Mouse (Mus musculus) CH12.LX (cell line): ENCODE data around the gene Ercc6. TPM values are rescaled to one million over a fixed set of nuclear protein-coding genes. Genes with fewer than 3 reads are reported as not detected.

Source experiments
- DNase-seq: peaks from one replicate; pipeline ENCODE4 v3.0.0-alpha.2; 2013; ENCODE audit errors: extremely low read depth
- H3K27ac ChIP-seq: 2 replicates; pipeline ENCODE4 v1.5.1; 2012; ENCODE audit warnings: low read depth, mild to moderate bottlenecking, control low read depth, moderate library complexity; ENCODE audit not compliant: insufficient read depth
- H3K27me3 ChIP-seq: replicated peaks from 2 replicates; pipeline ENCODE3; 2012; ENCODE audit warnings: inconsistent platforms
- H3K36me3 ChIP-seq, 2 experiments: replicated peaks in 1 of 2; 2 replicates each; pipeline versions ENCODE3 to v1.6.1; 2012; ENCODE audit warnings: inconsistent platforms in 1 of 2, low read length in 1 of 2, mild to moderate bottlenecking in 1 of 2, mixed read lengths in 1 of 2, moderate library complexity in 1 of 2; ENCODE audit not compliant: control insufficient read depth in 1 of 2, insufficient read depth in 1 of 2
- H3K4me1 ChIP-seq, 2 experiments: 2 replicates each; pipeline ENCODE4 v1.6.1; 2012; ENCODE audit warnings: inconsistent platforms in 1 of 2, moderate library complexity in 1 of 2; ENCODE audit not compliant: insufficient read depth in 2 of 2, control insufficient read depth in 1 of 2
- H3K4me2 ChIP-seq: 2 replicates; pipeline ENCODE4 v1.6.1; 2012; ENCODE audit warnings: low read depth, mild to moderate bottlenecking, control low read depth; ENCODE audit not compliant: poor library complexity, insufficient read depth, severe bottlenecking
- H3K4me3 ChIP-seq, 3 experiments: fragments of 150-350 bp in 1 of 3; sonication (generic) in 1 of 3; replicated peaks in 1 of 3; 2 replicates each; pipeline versions ENCODE3 to v1.5.1; 2011 to 2012; ENCODE audit warnings: low read depth in 2 of 3, low read length in 2 of 3, mild to moderate bottlenecking in 2 of 3, moderate library complexity in 2 of 3, control low read depth in 1 of 3, improper control_type of control experiment in 1 of 3, inconsistent platforms in 1 of 3, mixed read lengths in 1 of 3; ENCODE audit not compliant: poor library complexity in 1 of 3
- H3K79me2 ChIP-seq: replicated peaks from 2 replicates; pipeline ENCODE4 v1.6.1; 2012; ENCODE audit warnings: mild to moderate bottlenecking, moderate library complexity; ENCODE audit not compliant: control insufficient read depth, poor library complexity, insufficient read depth, severe bottlenecking; ENCODE audit errors: extremely low read depth
- H3K9ac ChIP-seq: 2 replicates; pipeline ENCODE4 v1.6.1; 2012; ENCODE audit warnings: low read depth, mild to moderate bottlenecking, control low read depth, moderate library complexity; ENCODE audit not compliant: insufficient read depth
- H3K9me3 ChIP-seq: replicated peaks from 2 replicates; pipeline ENCODE3; 2012; ENCODE audit warnings: low read length, inconsistent platforms, mixed read lengths
- CHD2 ChIP-seq: IDR thresholded peaks from 2 replicates; pipeline ENCODE4 v1.6.1; 2011; ENCODE audit warnings: low read length, improper control_type of control experiment
- CTCF ChIP-seq, 2 experiments: IDR thresholded peaks in 1 of 2; conservative IDR thresholded peaks in 1 of 2; 2 replicates each; pipeline ENCODE4 v1.5.1; 2011 to 2012; ENCODE audit warnings: low read depth in 2 of 2, low read length in 2 of 2, improper control_type of control experiment in 1 of 2, inconsistent platforms in 1 of 2, mild to moderate bottlenecking in 1 of 2, moderate library complexity in 1 of 2
- EP300 ChIP-seq: IDR thresholded peaks from 2 replicates; pipeline ENCODE4 v1.6.1; 2011; ENCODE audit warnings: low read length, improper control_type of control experiment
- GABPA ChIP-seq: IDR thresholded peaks from 2 replicates; pipeline ENCODE4 v1.6.1; 2012; ENCODE audit warnings: low read depth, low read length, improper control_type of control experiment, inconsistent platforms; ENCODE audit not compliant: insufficient replicate concordance
- JUN ChIP-seq: IDR thresholded peaks from 2 replicates; pipeline ENCODE4 v1.6.1; 2011; ENCODE audit warnings: low read depth, mild to moderate bottlenecking, low read length, improper control_type of control experiment, moderate library complexity; ENCODE audit not compliant: insufficient read depth
- JUND ChIP-seq: conservative IDR thresholded peaks from 2 replicates; pipeline ENCODE4 v1.6.1; 2011; ENCODE audit warnings: low read depth, low read length, improper control_type of control experiment
- MAFK ChIP-seq: IDR thresholded peaks from 2 replicates; pipeline ENCODE4 v1.6.1; 2011; ENCODE audit warnings: low read length, improper control_type of control experiment; ENCODE audit not compliant: insufficient replicate concordance
- MAZ ChIP-seq: IDR thresholded peaks from 2 replicates; pipeline ENCODE4 v1.6.1; 2012; ENCODE audit warnings: low read depth, mild to moderate bottlenecking, inconsistent platforms, low read length, improper control_type of control experiment, moderate library complexity
- NELFE ChIP-seq: IDR thresholded peaks from 2 replicates; pipeline ENCODE4 v1.6.1; 2011; ENCODE audit warnings: low read depth, low read length, improper control_type of control experiment
- PAX5 ChIP-seq: IDR thresholded peaks from 2 replicates; pipeline ENCODE4 v1.6.1; 2012; ENCODE audit warnings: low read length, inconsistent platforms, mixed read lengths
- POLR2A ChIP-seq: IDR thresholded peaks from 2 replicates; pipeline ENCODE4 v1.6.1; 2011; ENCODE audit warnings: low read depth, mild to moderate bottlenecking, improper control_type of control experiment, low read length
- SMC3 ChIP-seq: IDR thresholded peaks from 2 replicates; pipeline ENCODE4 v1.6.1; 2011; ENCODE audit warnings: low read depth, low read length, improper control_type of control experiment
- TCF12 ChIP-seq: IDR thresholded peaks from 2 replicates; pipeline ENCODE4 v1.6.1; 2014; ENCODE audit warnings: low read depth, mild to moderate bottlenecking, inconsistent platforms, low read length, improper control_type of control experiment
- UBTF ChIP-seq: IDR thresholded peaks from 2 replicates; pipeline ENCODE4 v1.6.1; 2012; ENCODE audit warnings: low read depth, mild to moderate bottlenecking, inconsistent platforms, low read length, improper control_type of control experiment, moderate library complexity
- USF1 ChIP-seq: IDR thresholded peaks from 2 replicates; pipeline ENCODE4 v1.6.1; 2014; ENCODE audit warnings: low read depth, mild to moderate bottlenecking, inconsistent platforms, low read length, improper control_type of control experiment
- ZC3H11A ChIP-seq: IDR thresholded peaks from 2 replicates; pipeline ENCODE4 v1.6.1; 2012; ENCODE audit warnings: low read depth, mild to moderate bottlenecking, inconsistent platforms, low read length, improper control_type of control experiment
- ZMIZ1 ChIP-seq: IDR thresholded peaks from 2 replicates; pipeline ENCODE4 v1.6.1; 2012; ENCODE audit warnings: low read depth, mild to moderate bottlenecking, inconsistent platforms, low read length, improper control_type of control experiment
- dilution Hi-C: fragments of 300-500 bp; cut with MboI; formaldehyde crosslinking; loops from 2 replicates; pipeline ENCODE4 v1.14.3; 2020; ENCODE audit warnings: low sequenced_read_pairs; ENCODE audit not compliant: extremely low pct_unique_long_range_greater_than_20kb, extremely low pct_ligation_motif_present
- in situ Hi-C: fragments of 300-500 bp; cut with MboI; formaldehyde crosslinking; loops from 3 replicates; pipeline ENCODE4 v1.14.3; 2019; ENCODE audit warnings: low sequenced_read_pairs, low pct_ligation_motif_present, low pct_unique_long_range_greater_than_20kb, mixed read lengths
- polyA plus RNA-seq: library from polyadenylated mRNA; unstranded; fragments of >175 nt; gene quantifications from 2 replicates; pipeline ENCODE4 v1.2.1, GENCODE M21; 2012; ENCODE audit warnings: low read depth; ENCODE audit not compliant: insufficient read length
- total RNA-seq, 2 experiments: library from RNA; depleted of rRNA; stranded (reverse); fragments of 300-350 nt in 1 of 2; fragments of >200 nt in 1 of 2; gene quantifications; 2 replicates each; pipeline ENCODE4 v1.2.3; 2012 to 2014

Gene Ercc6
- total and polyA plus RNA-seq, 3 experiments = 10.7 to 16.7 (median 15.3) TPM

GRCm38 (mm10) chr14:32546676-32547075 is 33.4 kb downstream of the Ercc6 start:
- Histone ChIP-seq H3K4me2 (no peak overlapping the region), H3K36me3 (peaks cover 22 to 79% of the 10 kb centered on the region in 2 experiments), H3K4me1 (no peaks in the 10 kb centered on the region), H3K9me3 (no peaks in the 10 kb centered on the region), H3K9ac (no peak overlapping the region), H3K27ac (no peak overlapping the region), H3K27me3 (no peaks in the 10 kb centered on the region), H3K79me2 (no peaks in the 10 kb centered on the region)
- dilution Hi-C loops (no loop called here), in situ Hi-C loops (no loop called here)
- DNase-seq = no peak
- TF ChIP-seq POLR2A = no peak
- TF ChIP-seq, all 38 proteins: peak for 0
- H3K4me3 ChIP-seq = no peak overlapping the region

GRCm38 (mm10) chr14:32551854-32552253 is 38.5 kb downstream of the Ercc6 start:
- in situ Hi-C loops = no loop called here
- no peak overlapping the region for H3K9ac ChIP-seq

DNA sequence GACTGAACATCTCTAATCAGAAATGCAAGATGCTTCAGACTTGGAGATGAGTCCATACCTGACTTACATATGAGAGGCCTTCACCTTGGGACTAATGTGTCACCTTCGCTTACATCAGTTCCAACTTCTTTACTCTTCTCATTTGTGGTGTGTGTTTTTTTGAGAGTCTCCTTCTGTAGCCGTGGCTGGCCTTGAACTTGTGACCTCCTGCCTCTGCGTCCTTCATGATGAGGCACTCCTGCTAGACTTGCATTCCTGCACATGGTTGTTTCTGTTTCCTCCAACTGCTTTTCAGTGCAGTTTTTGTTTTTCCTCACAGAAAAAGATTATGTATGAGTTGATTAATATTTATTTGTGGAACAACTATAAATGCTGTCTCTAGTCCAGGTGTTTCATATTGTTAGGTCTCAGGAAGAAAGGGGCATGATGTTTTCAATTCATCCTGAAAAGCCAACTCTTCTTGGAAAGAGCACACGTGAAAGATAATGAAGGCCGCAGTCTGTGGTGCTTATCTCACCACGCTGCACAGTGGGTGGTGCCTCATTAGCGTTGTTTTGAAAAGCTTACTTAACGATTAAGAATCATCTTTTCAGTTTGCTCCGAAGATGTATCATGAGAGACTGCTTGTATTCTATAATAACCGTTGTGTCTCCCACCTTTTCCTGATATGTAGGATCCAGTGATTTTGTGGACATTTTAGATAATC is 40.0 kb downstream of the Ercc6 start:
- Histone ChIP-seq H3K36me3 (peaks cover 30 to 91% of the 10 kb centered on the region in 2 experiments), H3K27ac (no peak overlapping the region), H3K27me3 (no peaks in the 10 kb centered on the region), H3K79me2 (no peaks in the 10 kb centered on the region), H3K9me3 (no peaks in the 10 kb centered on the region), H3K4me3 (no peak overlapping the region), H3K4me1 (no peaks in the 10 kb centered on the region), H3K9ac (no peak overlapping the region), H3K4me2 (no peak overlapping the region)
- no peak for DNase-seq
- no peak for TF ChIP-seq JUND
- no peak for TF ChIP-seq CHD2
- TF ChIP-seq PAX5 = no peak
- TF ChIP-seq ZMIZ1 = no peak
- no peak for TF ChIP-seq ZC3H11A
- TF ChIP-seq EP300 = no peak
- TF ChIP-seq NELFE = no peak
- no peak for TF ChIP-seq MAZ
- TF ChIP-seq CTCF (conservative IDR thresholded peaks at IDR 0.05 in 1 of 2, IDR thresholded peaks at IDR 0.05 in 1 of 2; ENCODE audit: low read depth in 2 of 2, low read length in 2 of 2) = no peak
- no peak for TF ChIP-seq UBTF
- no peak for TF ChIP-seq GABPA
- no peak for TF ChIP-seq TCF12
- no peak for TF ChIP-seq MAFK
- TF ChIP-seq SMC3 = no peak
- TF ChIP-seq POLR2A = no peak
- TF ChIP-seq JUN = no peak
- in situ Hi-C loops = no loop called here
- dilution Hi-C loops = no loop called here

More at GRCm38 (mm10) chr14:32551854-32552253, 38.5 kb downstream of the Ercc6 start:
- DNase-seq = no peak
- no peak overlapping the region for H3K4me3 ChIP-seq
- no peak overlapping the region for H3K27ac ChIP-seq
- H3K4me2 ChIP-seq = no peak overlapping the region
- no peaks in the 10 kb centered on the region for H3K27me3 ChIP-seq
- no peaks in the 10 kb centered on the region for H3K4me1 ChIP-seq
- no peaks in the 10 kb centered on the region for H3K79me2 ChIP-seq
- dilution Hi-C loops = no loop called here
- no peaks in the 10 kb centered on the region for H3K9me3 ChIP-seq
- H3K36me3 ChIP-seq = peaks cover 30 to 90% of the 10 kb centered on the region in 2 experiments
- TF ChIP-seq USF1 (no peak), GABPA (no peak)
